Mouse (Mus musculus) testis, adult 10 weeks (tissue): ENCODE data around the gene Msl3. TPM values are rescaled to one million over a fixed set of nuclear protein-coding genes. Genes with fewer than 3 reads are reported as not detected.

Experiments
- polyA plus RNA-seq: library from polyadenylated mRNA; stranded (reverse); fragments of 350-450 nt; fragmentation: Illumina TruSeq; extraction: RNeasy Lipid Tissue Mini Kit (QIAGEN cat#74804); gene quantifications from one replicate; pipeline ENCODE4 v1.2.3, GENCODE M21; 2014; ENCODE audit warnings: low read depth, low replicate concordance

Msl3 gene
- 26.1 TPM for polyA plus RNA-seq

DNA sequence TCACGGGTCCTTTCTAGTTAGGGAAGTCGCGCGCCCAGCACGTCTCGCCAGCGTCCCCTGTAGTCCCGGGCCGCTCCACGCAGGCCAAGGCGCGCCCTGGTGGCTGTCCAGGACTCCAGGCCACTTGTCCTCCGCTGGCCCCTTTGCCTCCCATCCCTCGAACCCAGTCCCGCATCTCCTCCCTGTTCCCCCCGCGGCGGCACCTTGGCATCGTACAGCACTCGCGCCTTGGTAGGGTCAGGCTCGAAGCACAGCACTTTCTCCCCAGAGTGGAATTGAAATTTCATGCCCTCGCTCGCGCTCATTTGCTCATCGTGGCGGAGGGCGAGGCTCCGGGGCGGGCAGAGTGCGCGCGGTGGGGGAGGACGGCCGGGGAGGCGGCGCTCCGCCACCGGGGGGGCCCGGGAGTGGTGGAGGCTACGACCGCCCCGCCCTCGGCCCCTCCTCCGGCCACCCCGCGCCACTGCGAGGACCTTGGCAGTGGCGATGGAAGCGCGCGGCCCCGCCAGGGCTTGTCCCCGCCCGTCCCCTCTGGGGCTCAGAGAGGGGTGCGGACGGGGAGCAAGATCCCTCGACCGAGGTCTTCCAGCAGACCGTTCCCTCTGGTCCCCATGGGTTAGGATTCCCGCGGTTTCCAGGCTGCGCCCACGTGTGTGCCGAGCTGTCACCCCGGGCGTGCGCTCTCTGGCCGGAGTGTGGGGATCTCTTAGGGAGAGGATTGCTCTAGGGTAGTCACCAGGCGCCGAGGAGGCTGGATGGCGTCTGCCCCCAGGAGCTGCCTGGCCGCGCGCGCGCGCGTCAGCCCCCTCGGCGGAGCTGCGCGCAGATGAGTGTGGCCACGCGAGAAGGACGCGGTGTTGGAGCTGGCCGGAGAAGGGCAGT, at the start of gene Msl3:
Gene Msl3, minus strand, starts transcription at position 374 of the 882 bp plus-strand sequence.

Other genes with a start within 250 kb of the Msl3 start
- gene Frmpd4, start 96.7 kb downstream of the Msl3 start, polyA plus RNA-seq, result not detected
- 0.46 TPM for gene Arhgap6, start 121.2 kb upstream of the Msl3 start, polyA plus RNA-seq